Mouse (Mus musculus) C2C12 (cell line): Measurements from ENCODE around the gene Nfix.

Source experiments
- CEBPB ChIP-seq: IDR thresholded peaks from one replicate; pipeline ENCODE4 v1.6.1; 2011; ENCODE audit warnings: low read depth, mild to moderate bottlenecking, control low read depth, moderate library complexity
- CTCF ChIP-seq: IDR thresholded peaks from one replicate; pipeline ENCODE4 v1.5.1; 2011; ENCODE audit not compliant: control insufficient read depth, insufficient read depth, insufficient read length
- FOSL1 ChIP-seq: IDR thresholded peaks from one replicate; pipeline ENCODE4 v1.8.0; 2011; ENCODE audit warnings: mild to moderate bottlenecking, low read length; ENCODE audit not compliant: poor library complexity, insufficient read depth, severe bottlenecking
- MAX ChIP-seq: IDR thresholded peaks from one replicate; pipeline ENCODE4 v1.6.1; 2011; ENCODE audit warnings: mild to moderate bottlenecking, control low read depth
- MYOD1 ChIP-seq: IDR thresholded peaks from one replicate; pipeline ENCODE4 v1.6.1; 2011; ENCODE audit warnings: low read depth; ENCODE audit not compliant: control insufficient read depth, insufficient read length
- MYOG ChIP-seq: IDR thresholded peaks from one replicate; pipeline ENCODE4 v1.6.1; 2011; ENCODE audit not compliant: control insufficient read depth, insufficient read length; ENCODE audit errors: extremely low read depth
- USF1 ChIP-seq: IDR thresholded peaks from one replicate; pipeline ENCODE4 v1.6.1; 2011; ENCODE audit warnings: low read depth, mild to moderate bottlenecking, control low read depth, moderate library complexity

GRCm38 (mm10) chr8:84707267-84707883, 92.8 kb downstream of the Nfix start:
- TF ChIP-seq CEBPB (no peak), FOSL1 (no peak), CTCF (no peak), USF1 (no peak), MYOD1 (no peak), MAX (no peak), MYOG (no peak)
